Mouse (Mus musculus) intestine, embryonic 15.5 days (tissue): ENCODE data around the gene Cap2. TPM values are rescaled to one million over a fixed set of nuclear protein-coding genes. Genes with fewer than 3 reads are reported as not detected.

Source experiments
- ATAC-seq: fragments of 200-750 bp; cut with Nextera tagmentation; 2 replicates; pipeline ENCODE4 v1.8.0; 2017; ENCODE audit warnings: moderate TSS enrichment, moderate library complexity
- H3K27ac ChIP-seq: fragments of 300-500 bp; sonication (generic); 2 replicates; pipeline ENCODE4 v1.5.1; 2015; ENCODE audit warnings: mild to moderate bottlenecking, inconsistent platforms
- H3K27me3 ChIP-seq: fragments of 300-500 bp; sonication (generic); replicated peaks from 2 replicates; pipeline ENCODE4 v1.6.1; 2015; ENCODE audit warnings: inconsistent platforms
- H3K36me3 ChIP-seq: fragments of 300-500 bp; sonication (generic); 2 replicates; pipeline ENCODE4 v1.6.1; 2015; ENCODE audit warnings: inconsistent platforms
- H3K4me1 ChIP-seq: fragments of 300-500 bp; sonication (generic); replicated peaks from 2 replicates; pipeline ENCODE4 v1.6.1; 2015; ENCODE audit warnings: inconsistent platforms
- H3K4me2 ChIP-seq: fragments of 300-500 bp; sonication (generic); replicated peaks from 2 replicates; pipeline ENCODE4 v1.6.1; 2015; ENCODE audit warnings: mild to moderate bottlenecking, inconsistent platforms
- H3K4me3 ChIP-seq: fragments of 300-500 bp; sonication (generic); replicated peaks from 2 replicates; pipeline ENCODE4 v1.5.1; 2015; ENCODE audit warnings: inconsistent platforms
- H3K9ac ChIP-seq: fragments of 300-500 bp; sonication (generic); 2 replicates; pipeline ENCODE4 v1.6.1; 2015; ENCODE audit warnings: inconsistent platforms
- H3K9me3 ChIP-seq: fragments of 300-500 bp; sonication (generic); 2 replicates; pipeline ENCODE4 v1.6.1; 2016; ENCODE audit warnings: inconsistent platforms
- WGBS: fragments of 180-500 bp; shearing (Covaris S2); methylation state at CpG from one replicate; pipeline ENCODE4 v1.1.7; 2015; 5-methylcytosine and 5-hydroxymethylcytosine counted together
- polyA plus RNA-seq: library from polyadenylated mRNA; unstranded; fragments of >200 nt; fragmentation: Nextera tagmentation; extraction: Ambion mirVana; gene quantifications from 2 replicates; pipeline ENCODE4 v1.2.1, GENCODE M21; 2015

Gene Cap2
- polyA plus RNA-seq, 1 experiment from 2014 or later, result 10.4 TPM

DNA sequence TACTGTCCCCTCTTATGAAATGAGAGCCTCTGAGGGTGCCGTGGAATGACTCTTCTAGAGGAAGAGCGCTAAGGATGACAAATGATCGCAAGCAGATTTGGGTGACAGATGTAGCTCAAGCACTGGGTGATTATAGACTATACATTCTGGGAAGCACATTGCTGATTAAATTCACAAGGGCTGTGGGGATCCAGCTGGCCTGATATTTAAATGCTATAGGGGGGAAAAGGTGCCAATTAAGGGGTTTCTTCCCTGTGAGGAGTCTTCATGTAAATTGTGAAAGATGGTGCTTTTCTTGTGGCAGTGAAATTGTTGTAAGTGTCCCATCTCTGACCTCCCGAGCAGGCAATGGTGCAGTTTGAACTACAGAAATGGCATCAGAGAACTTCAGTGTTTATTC lies 73.1 kb downstream of the Cap2 start:
- H3K9me3 ChIP-seq, result no peaks in the 10 kb centered on the region
- WGBS, result 92% methylated on average over 4 of the region's 4 CpGs
- H3K9ac ChIP-seq, result no peak overlapping the region
- H3K27me3 ChIP-seq, result no peaks in the 10 kb centered on the region
- no peaks in the 10 kb centered on the region; the same call in 1 of the 2 replicates for H3K4me1 ChIP-seq
- no peak overlapping the region for H3K4me2 ChIP-seq
- no peak overlapping the region for H3K4me3 ChIP-seq
- no peak for ATAC-seq
- no peak overlapping the region for H3K27ac ChIP-seq
- no peaks in the 10 kb centered on the region for H3K36me3 ChIP-seq

DNA sequence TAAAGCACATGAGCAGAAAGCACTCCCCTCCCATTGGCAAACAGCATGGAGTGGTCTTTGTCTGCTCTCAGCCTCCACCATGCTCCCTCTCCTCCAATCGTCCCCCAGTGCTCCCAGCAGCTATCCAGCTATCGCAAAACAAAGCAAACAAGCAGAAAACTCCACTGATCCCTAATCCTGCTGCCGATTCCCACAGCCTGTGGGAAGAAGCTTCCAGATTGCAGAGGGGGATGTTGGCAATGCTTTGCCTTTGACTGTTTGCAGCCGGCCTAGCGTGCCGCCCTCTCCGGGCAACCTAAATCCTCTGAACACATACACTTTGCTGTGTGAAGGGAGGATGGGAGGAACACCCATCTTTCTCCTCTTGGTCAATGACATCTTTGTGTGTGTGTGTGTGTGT lies 83.2 kb downstream of the Cap2 start:
- WGBS, result 75% methylated on average over 7 of the region's 7 CpGs
- no peak overlapping the region for H3K4me3 ChIP-seq
- ATAC-seq, result no peak
- H3K9me3 ChIP-seq, result no peaks in the 10 kb centered on the region
- no peaks in the 10 kb centered on the region for H3K4me1 ChIP-seq
- no peak overlapping the region for H3K27ac ChIP-seq
- no peaks in the 10 kb centered on the region for H3K36me3 ChIP-seq
- H3K4me2 ChIP-seq, result no peak overlapping the region
- no peak overlapping the region for H3K9ac ChIP-seq
- no peaks in the 10 kb centered on the region for H3K27me3 ChIP-seq

DNA sequence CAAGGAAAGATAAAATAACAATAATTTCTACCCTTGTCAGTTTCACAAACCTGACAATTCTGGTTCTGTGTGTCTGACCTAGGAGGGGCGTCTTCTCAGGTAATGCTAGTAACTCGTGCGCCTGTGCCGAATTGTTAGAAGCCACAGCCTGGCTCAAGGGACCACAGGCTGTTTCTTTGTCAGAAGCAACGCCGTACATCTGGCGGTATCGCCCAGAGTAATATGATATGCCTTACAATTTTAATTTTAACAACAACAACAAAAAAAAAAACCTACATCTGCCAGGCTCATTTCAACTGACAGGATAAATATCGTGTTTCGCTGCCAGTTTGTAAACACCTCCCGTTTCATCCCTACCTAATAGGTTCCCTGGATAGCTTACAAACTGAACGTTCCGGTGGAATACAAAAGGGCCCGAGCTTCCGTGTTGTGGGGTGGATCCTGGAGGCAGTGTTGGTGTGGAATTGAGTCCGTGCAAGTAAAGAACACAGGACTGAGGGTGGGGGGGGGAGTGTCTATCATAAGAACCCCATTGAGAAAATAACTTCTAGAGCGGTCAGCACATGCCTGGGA lies 86.2 kb downstream of the Cap2 start:
- Histone ChIP-seq H3K9me3 (no peaks in the 10 kb centered on the region), H3K36me3 (no peaks in the 10 kb centered on the region), H3K9ac (no peak overlapping the region), H3K4me2 (no peak overlapping the region), H3K4me1 (no peaks in the 10 kb centered on the region), H3K27me3 (no peaks in the 10 kb centered on the region), H3K4me3 (no peak overlapping the region), H3K27ac (no peak overlapping the region)
- 88% methylated on average over 17 of the region's 17 CpGs for WGBS
- ATAC-seq, result no peak

DNA sequence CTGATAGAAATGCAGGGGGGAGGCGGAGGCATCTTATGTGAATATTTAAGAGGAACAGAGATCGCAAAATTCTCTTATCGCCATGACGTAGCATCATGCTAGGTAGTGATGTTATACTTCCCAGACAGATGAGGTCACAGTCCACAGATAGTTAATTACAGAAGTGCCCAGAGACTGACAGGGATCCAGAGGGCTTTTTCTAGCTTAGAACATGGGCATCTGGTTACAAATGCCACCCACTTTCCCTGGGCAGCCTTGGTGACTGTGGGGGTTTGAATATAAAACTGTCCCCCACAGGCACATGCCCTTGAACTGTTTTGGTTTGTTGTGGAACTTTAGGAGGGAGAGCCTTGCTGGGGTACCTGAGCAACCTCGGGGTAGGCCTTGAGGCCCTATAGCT lies 87.0 kb downstream of the Cap2 start:
- no peaks in the 10 kb centered on the region for H3K36me3 ChIP-seq
- H3K9me3 ChIP-seq, result no peaks in the 10 kb centered on the region
- H3K27ac ChIP-seq, result no peak overlapping the region
- ATAC-seq, result no peak
- H3K4me2 ChIP-seq, result no peak overlapping the region
- no peaks in the 10 kb centered on the region for H3K27me3 ChIP-seq
- H3K4me1 ChIP-seq, result no peaks in the 10 kb centered on the region
- H3K9ac ChIP-seq, result no peak overlapping the region
- 92% methylated on average over 5 of the region's 5 CpGs for WGBS
- H3K4me3 ChIP-seq, result no peak overlapping the region

DNA sequence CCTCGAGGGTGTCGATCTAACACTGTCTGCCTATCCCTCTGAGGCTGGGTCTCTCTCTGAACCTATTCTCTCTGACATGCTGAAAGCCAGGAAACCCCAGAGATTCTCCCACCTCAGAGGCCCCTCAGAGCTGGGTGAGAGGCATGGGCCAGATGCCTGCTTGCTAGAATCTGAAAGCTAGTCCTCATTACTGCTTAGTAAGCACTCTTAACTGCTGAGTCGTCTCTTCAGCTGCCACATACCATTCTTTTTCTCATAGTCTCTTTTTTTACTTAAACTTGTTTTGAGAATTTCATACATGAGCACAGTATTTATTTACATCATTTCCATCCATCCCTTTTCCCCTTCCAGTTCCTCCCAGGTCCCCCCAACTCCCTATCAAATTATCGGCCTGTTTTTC lies 89.2 kb downstream of the Cap2 start:
- no peak for ATAC-seq
- Histone ChIP-seq H3K4me3 (no peak overlapping the region), H3K9ac (no peak overlapping the region), H3K9me3 (no peaks in the 10 kb centered on the region), H3K36me3 (no peaks in the 10 kb centered on the region), H3K4me1 (no peaks in the 10 kb centered on the region), H3K4me2 (no peak overlapping the region), H3K27me3 (no peaks in the 10 kb centered on the region), H3K27ac (no peak overlapping the region)
- 80% methylated on average over 4 of the region's 4 CpGs for WGBS

DNA sequence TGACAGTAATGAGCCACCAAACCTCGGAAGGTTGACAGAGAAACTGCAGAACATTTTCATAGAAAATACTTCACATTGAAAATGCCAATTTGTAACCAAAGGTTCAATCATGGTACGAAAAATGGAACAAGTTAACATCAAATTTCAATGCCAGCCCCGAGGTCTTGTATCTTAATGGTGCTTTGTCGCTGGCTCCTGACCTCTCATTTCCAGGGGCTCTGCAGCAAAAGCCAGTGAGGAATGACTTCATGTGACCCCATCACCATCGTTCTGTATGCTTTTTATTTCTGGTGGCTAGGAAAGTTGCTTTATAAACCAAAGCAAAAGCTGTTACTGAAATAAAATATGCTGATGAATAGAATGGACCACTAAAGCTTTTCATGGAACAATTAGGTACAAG lies 99.0 kb downstream of the Cap2 start:
- no peaks in the 10 kb centered on the region for H3K27me3 ChIP-seq
- ATAC-seq, result no peak
- WGBS, result 85% methylated on average over 5 of the region's 5 CpGs

DNA sequence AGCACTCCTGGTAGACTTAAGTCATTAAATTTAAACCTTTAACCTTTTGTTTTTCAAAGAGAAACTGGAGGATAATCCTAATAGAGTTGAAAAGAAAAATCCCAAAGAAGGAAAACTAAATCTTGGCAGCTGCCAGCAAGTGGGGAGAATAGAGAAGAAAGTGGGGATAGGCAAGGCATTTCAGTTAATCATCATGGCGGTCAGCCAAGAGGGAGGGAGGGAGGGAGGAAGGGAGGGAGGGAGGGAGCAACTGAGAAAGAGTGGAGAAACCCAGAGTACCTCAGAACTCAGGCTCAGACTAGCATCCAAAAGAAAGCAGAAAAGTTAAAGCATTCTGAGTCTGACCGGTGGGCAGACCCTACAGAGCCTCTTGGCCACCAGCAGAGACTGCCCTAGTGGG lies 99.7 kb downstream of the Cap2 start:
- ATAC-seq, result no peak
- no peak overlapping the region for H3K9ac ChIP-seq
- H3K4me3 ChIP-seq, result no peak overlapping the region
- WGBS, result 81% methylated on average over 2 of the region's 2 CpGs
- H3K27me3 ChIP-seq, result no peaks in the 10 kb centered on the region
- H3K4me2 ChIP-seq, result no peak overlapping the region
- H3K36me3 ChIP-seq, result no peaks in the 10 kb centered on the region
- H3K4me1 ChIP-seq, result no peaks in the 10 kb centered on the region
- no peaks in the 10 kb centered on the region for H3K9me3 ChIP-seq
- no peak overlapping the region for H3K27ac ChIP-seq

More for the DNA sequence above, 99.0 kb downstream of the Cap2 start:
- Histone ChIP-seq H3K27ac (no peak overlapping the region), H3K4me1 (no peaks in the 10 kb centered on the region), H3K9ac (no peak overlapping the region), H3K36me3 (no peaks in the 10 kb centered on the region), H3K4me3 (no peak overlapping the region), H3K9me3 (no peaks in the 10 kb centered on the region), H3K4me2 (no peak overlapping the region)

DNA sequence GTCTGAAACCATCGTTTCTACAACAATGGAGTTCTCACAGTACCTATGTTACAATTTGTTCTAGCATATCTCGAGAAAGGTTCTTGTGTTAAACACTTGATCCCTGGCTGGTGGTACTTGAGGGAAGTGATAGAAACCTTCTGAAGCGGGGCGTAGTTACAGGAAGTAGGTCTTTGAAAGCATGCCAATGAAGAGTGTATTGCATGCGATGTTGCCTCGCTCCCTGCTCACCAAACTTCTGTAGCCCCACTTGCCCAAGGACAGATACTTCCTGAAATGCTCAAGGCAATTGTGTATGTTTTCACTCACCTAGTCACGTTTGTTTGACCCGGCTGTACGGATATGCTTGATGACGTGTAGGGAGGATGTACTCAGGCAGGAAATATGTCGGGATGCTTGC lies 101.0 kb downstream of the Cap2 start:
- no peak overlapping the region for H3K4me2 ChIP-seq
- H3K4me1 ChIP-seq, result no peaks in the 10 kb centered on the region
- WGBS, result 78% methylated on average over 11 of the region's 11 CpGs
- H3K9ac ChIP-seq, result no peak overlapping the region
- no peaks in the 10 kb centered on the region for H3K9me3 ChIP-seq
- no peak for ATAC-seq
- H3K27me3 ChIP-seq, result no peaks in the 10 kb centered on the region
- H3K4me3 ChIP-seq, result no peak overlapping the region
- no peaks in the 10 kb centered on the region for H3K36me3 ChIP-seq
- H3K27ac ChIP-seq, result no peak overlapping the region

DNA sequence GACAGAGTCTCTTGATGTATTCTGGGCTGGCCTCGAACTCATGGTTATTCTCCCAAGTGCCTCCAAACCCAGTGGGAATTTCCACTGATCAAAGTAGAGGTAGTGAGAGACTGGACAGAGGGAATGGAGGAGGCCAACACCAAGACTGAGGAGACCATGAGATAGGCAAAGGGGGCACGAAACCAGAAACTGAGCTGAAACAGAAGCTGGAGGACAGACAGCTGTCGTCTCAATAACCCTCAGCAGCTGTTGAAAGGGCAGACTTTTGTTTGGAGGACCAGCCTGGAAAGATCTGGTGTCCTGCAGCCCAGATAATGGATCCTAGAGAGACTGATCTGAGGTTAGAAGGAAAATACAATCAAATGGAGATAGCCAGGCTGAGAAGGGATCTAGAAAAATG lies 109.4 kb downstream of the Cap2 start:
- no peak for ATAC-seq
- H3K36me3 ChIP-seq, result no peaks in the 10 kb centered on the region
- H3K4me3 ChIP-seq, result no peak overlapping the region
- no peaks in the 10 kb centered on the region for H3K27me3 ChIP-seq
- no peak overlapping the region for H3K27ac ChIP-seq
- H3K9ac ChIP-seq, result no peak overlapping the region
- no peak overlapping the region for H3K4me2 ChIP-seq
- WGBS, result 71% methylated on average over 3 of the region's 3 CpGs
- no peaks in the 10 kb centered on the region for H3K9me3 ChIP-seq
- no peaks in the 10 kb centered on the region for H3K4me1 ChIP-seq

DNA sequence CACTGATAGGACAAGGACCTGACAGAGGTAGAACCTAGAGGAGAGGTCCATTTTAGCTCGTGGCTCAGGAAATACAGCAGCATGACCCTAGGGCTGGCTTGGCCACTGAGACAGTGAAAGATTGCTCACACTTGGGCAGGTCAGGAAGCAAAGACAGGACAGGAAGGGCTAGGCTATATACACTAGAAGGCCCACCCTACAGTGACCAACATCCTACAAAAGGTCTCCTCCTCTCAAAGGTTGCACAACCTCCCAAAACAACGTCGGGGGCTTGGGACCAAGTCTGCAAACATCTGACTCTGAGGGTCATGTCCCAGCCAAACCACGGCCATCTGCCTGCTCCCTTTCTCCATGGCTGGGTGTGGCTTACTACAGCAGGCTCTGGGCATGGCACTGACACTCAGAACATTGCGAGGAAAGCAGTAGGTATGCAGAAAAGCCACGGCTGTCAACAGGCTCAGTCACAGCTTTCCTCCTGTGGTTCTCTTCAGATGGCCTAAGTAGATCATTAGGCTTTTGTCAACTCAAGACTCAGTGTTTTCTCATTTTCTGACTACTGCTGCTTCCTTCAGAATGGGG lies 112.1 kb downstream of the Cap2 start:
- Histone ChIP-seq H3K4me3 (no peak overlapping the region), H3K36me3 (no peaks in the 10 kb centered on the region), H3K9me3 (no peaks in the 10 kb centered on the region), H3K27ac (no peak overlapping the region), H3K27me3 (no peaks in the 10 kb centered on the region), H3K9ac (no peak overlapping the region), H3K4me1 (no peaks in the 10 kb centered on the region), H3K4me2 (no peak overlapping the region)
- WGBS, result 78% methylated on average over 6 of the region's 6 CpGs
- no peak for ATAC-seq

DNA sequence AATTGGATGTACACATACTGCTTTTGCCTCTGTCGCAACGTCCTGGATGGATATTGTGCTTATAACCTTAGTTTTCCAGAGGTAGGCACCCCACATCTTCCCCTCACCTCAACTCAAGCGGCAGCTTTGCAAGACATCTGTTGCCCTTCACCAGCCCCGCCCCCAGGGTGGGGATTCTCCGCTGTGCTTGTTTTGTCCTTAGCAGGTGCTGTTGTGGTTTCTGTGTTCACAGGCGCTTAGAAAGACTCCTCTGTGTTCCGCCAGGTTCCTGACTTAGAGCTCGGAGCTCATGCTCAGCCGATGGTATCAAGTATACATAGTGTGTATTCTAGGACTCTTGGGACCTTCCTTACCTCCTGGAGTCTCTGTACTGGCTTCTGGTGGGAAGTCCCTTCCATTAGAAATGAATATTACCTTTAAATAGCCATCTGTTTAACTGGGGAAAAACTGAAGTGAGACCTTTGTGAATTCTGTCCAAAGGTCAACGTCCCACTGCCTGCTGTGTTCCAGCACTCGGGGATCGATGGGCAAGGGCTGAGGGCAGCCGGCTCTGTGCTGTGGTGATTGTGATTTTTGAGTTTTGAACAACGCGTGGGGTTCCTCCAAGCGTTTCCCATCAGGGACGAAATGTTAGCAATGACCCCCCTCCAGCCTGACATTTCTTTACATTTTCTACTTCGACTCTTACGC lies 115.2 kb downstream of the Cap2 start:
- H3K36me3 ChIP-seq, result no peaks in the 10 kb centered on the region
- no peak for ATAC-seq

DNA sequence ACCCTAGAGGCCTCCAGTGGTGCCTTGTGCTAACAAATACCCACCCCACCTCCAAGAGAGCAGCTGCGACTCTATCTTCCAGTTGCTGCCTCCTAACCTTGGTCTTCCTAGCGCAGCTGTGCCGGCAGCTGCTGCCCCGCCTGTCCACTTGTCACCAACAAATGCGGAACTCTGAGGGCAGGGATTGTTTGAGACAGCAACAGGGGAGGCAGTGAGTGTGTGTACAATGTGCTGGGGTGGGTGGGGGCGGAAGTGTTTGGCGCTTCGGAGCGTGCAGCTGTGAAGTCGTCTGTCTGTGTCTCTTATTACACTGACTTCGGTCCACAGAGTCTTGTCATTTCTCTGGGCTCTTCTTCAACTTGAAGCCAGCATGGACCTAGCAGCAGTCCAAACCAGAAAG lies 118.0 kb downstream of the Cap2 start:
- H3K9me3 ChIP-seq, result no peaks in the 10 kb centered on the region
- WGBS, result 21% methylated on average over 11 of the region's 11 CpGs
- H3K4me3 ChIP-seq, result no peak overlapping the region
- H3K9ac ChIP-seq, result no peak overlapping the region
- 0 out of 2 replicates have a peak overlapping the region, but pooled peaks have one; percentile 36 for H3K27ac ChIP-seq
- H3K27me3 ChIP-seq, result no peaks in the 10 kb centered on the region
- peak overlapping the region; percentile 48 for H3K4me2 ChIP-seq
- H3K4me1 ChIP-seq, result peaks cover 13% of the 10 kb centered on the region
- peak; percentile 41 for ATAC-seq
- no peaks in the 10 kb centered on the region for H3K36me3 ChIP-seq

More for the DNA sequence above, 115.2 kb downstream of the Cap2 start:
- Histone ChIP-seq H3K27ac (no peak overlapping the region), H3K4me2 (no peak overlapping the region), H3K9ac (no peak overlapping the region), H3K27me3 (no peaks in the 10 kb centered on the region), H3K4me3 (no peak overlapping the region), H3K9me3 (no peaks in the 10 kb centered on the region), H3K4me1 (peaks cover 13% of the 10 kb centered on the region)
- WGBS, result 89% methylated on average over 19 of the region's 19 CpGs
